Mouse (Mus musculus): ENCODE results near the gene Spata21.

GRCm38 (mm10) chr4:141114521-141114981 lies 26.4 kb downstream of the Spata21 start:
- TF ChIP-seq CTCF (IDR thresholded peaks at IDR 0.05; ENCODE audit: low read depth) (no peak), EP300 (optimal IDR thresholded peaks at IDR 0.05) (no peak)

All from stomach, postnatal 0 days (tissue).